8 mouse cellular contexts compared by ENCODE assay signal in the genomic region with DNA sequence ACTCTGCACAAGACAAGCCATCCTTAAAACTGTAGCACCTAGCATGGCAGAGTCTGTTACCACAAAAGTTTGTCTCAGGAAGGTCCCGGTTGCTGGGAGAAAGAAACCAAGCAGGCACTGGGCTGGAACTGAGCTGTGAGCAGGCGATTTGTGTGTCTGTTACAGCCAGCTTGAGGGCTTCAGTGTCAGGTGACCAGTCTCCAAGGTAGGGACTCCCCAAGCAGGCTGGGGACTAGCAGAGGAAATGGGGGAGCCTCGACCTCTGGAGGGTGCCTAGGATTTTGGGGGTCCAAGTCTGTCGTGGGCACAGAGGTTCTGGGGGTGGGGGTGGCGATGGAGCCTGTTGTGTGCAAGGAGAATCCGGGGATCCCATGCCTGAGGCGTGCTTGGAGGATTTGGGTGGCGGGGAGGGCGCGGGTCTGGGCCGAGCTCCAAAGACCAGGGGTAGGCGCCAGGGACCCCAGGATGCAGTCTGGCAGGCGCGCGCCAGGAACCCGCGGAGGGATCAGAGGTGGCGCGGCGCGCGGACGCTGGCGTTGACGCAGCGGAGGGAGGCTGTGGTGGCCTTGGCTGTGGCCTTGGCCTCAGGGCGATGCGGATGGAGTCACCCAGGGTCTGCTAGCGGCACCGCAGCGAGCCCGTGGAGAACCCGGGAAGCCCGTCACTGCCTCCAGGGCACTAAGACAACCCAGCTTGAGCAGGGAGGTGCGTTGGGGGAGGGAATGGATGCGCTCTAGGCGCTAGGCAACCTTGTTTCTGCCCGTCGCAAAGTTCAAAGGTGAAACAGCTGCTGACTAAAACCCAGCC. TPM values are rescaled to one million over a fixed set of nuclear protein-coding genes. Genes with fewer than 3 reads are reported as not detected.
DNase-seq lines count a peak whose midpoint lies in the region; ATAC-seq and TF ChIP-seq lines count a peak whose summit lies in the region.

A gene (plus strand): TSS at position 91 of the 807 bp plus-strand sequence.

- no peaks in the 10 kb centered on the region for H3K36me3 ChIP-seq in E14TG2a.4 (ENCODE audit: insufficient read depth, low read length)
- H3K36me3 ChIP-seq in forebrain, embryonic 13.5 days (ENCODE audit: poor library complexity, severe bottlenecking): no peaks in the 10 kb centered on the region
- no peaks in the 10 kb centered on the region for H3K36me3 ChIP-seq in heart, embryonic 15.5 days
- H3K36me3 ChIP-seq in liver, embryonic 12.5 days: no peaks in the 10 kb centered on the region

- H3K9me3 ChIP-seq in E14TG2a.4 (ENCODE audit: low read length): no peaks in the 10 kb centered on the region; the same call in 1 of the 2 replicates
- no peaks in the 10 kb centered on the region for H3K9me3 ChIP-seq in forebrain, embryonic 13.5 days (replicated peaks)
- no peaks in the 10 kb centered on the region for H3K9me3 ChIP-seq in heart, embryonic 15.5 days (replicated peaks)
- H3K9me3 ChIP-seq in liver, embryonic 12.5 days (replicated peaks): no peaks in the 10 kb centered on the region

- peak; percentile 80 for ATAC-seq in forebrain, embryonic 13.5 days
- peak; percentile 66; the same call in 1 of the 2 replicates for ATAC-seq in heart, embryonic 15.5 days (replicated peaks; ENCODE audit: insufficient number of reproducible peaks, insufficient read depth, low FRiP score, low read depth)
- ATAC-seq in liver, embryonic 12.5 days: 0 out of 2 replicates have a peak, but pooled peaks have one; percentile 51
- ATAC-seq in CD4-positive, CD25-positive, alpha-beta regulatory T cell, adult 4 months: no peak

- no peak for TF ChIP-seq CTCF in E14TG2a.4 (conservative IDR thresholded peaks at IDR 0.05; ENCODE audit: low read length)

- WGBS in forebrain, embryonic 13.5 days: 2% methylated on average over 39 of the region's 39 CpGs
- WGBS in heart, embryonic 15.5 days: 3% methylated on average over 39 of the region's 39 CpGs
- 3% methylated on average over 39 of the region's 39 CpGs for WGBS in liver, embryonic 12.5 days (ENCODE audit: insufficient replicate concordance)

- no peak within 1 kb of the TSS for H3K27ac ChIP-seq in brown adipose tissue, adult 24 weeks (replicated peaks; ENCODE audit: low read depth, low read length)
- no peak within 1 kb of the TSS; the same call in 1 of the 2 replicates for H3K27ac ChIP-seq in forebrain, embryonic 13.5 days
- no peak within 1 kb of the TSS for H3K27ac ChIP-seq in heart, embryonic 15.5 days
- no peak within 1 kb of the TSS for H3K27ac ChIP-seq in liver, embryonic 12.5 days

- peak within 1 kb of the TSS; percentile 74 for H3K4me3 ChIP-seq in E14TG2a.4 (replicated peaks; ENCODE audit: low read length)
- H3K4me3 ChIP-seq in brown adipose tissue, adult 24 weeks (ENCODE audit: insufficient read depth, low read depth, low read length): peak within 1 kb of the TSS; percentile 30; the same call in 1 of the 2 replicates
- peak within 1 kb of the TSS; percentile 45 for H3K4me3 ChIP-seq in forebrain, embryonic 13.5 days
- peak within 1 kb of the TSS; percentile 52 for H3K4me3 ChIP-seq in heart, embryonic 15.5 days
- H3K4me3 ChIP-seq in liver, embryonic 12.5 days: peak within 1 kb of the TSS; percentile 31

- peak; percentile 42 for DNase-seq in kidney, postnatal 10 days
- DNase-seq in retina, postnatal 1 day: peak; percentile 78

- H3K9ac ChIP-seq in forebrain, embryonic 13.5 days: peak within 1 kb of the TSS; percentile 61
- peak within 1 kb of the TSS; percentile 19; the same call in 1 of the 2 replicates for H3K9ac ChIP-seq in heart, embryonic 15.5 days
- H3K9ac ChIP-seq in liver, embryonic 12.5 days: no peak within 1 kb of the TSS

- H3K27me3 ChIP-seq in E14TG2a.4 (ENCODE audit: insufficient read depth, low read length): peaks cover 43% of the 10 kb centered on the region
- peaks cover 26% of the 10 kb centered on the region; the same call in 1 of the 2 replicates for H3K27me3 ChIP-seq in forebrain, embryonic 13.5 days
- H3K27me3 ChIP-seq in heart, embryonic 15.5 days: peaks cover 33% of the 10 kb centered on the region
- H3K27me3 ChIP-seq in liver, embryonic 12.5 days (replicated peaks): peaks cover 28% of the 10 kb centered on the region

- H3K4me2 ChIP-seq in forebrain, embryonic 13.5 days: peak within 1 kb of the TSS; percentile 85
- peak within 1 kb of the TSS; percentile 93 for H3K4me2 ChIP-seq in heart, embryonic 15.5 days
- H3K4me2 ChIP-seq in liver, embryonic 12.5 days: peak within 1 kb of the TSS; percentile 58

- peaks cover 13% of the 10 kb centered on the region for H3K4me1 ChIP-seq in E14TG2a.4 (replicated peaks; ENCODE audit: low read depth, low read length)
- H3K4me1 ChIP-seq in brown adipose tissue, adult 24 weeks (ENCODE audit: control insufficient read depth, insufficient read depth, insufficient read length, low read length): no peaks in the 10 kb centered on the region
- H3K4me1 ChIP-seq in forebrain, embryonic 13.5 days: peaks cover 6% of the 10 kb centered on the region; the same call in 1 of the 2 replicates
- H3K4me1 ChIP-seq in heart, embryonic 15.5 days (replicated peaks): peaks cover 20% of the 10 kb centered on the region
- no peaks in the 10 kb centered on the region for H3K4me1 ChIP-seq in liver, embryonic 12.5 days

RNA-seq across cellular contexts. Expression of the gene that starts here (rescaled TPM):
- polyA plus RNA-seq in brown adipose tissue, adult 24 weeks (2012; ENCODE audit: insufficient read depth, insufficient read length, missing spikeins): 0.79 and 1.9 TPM in 2 replicates
- 1.8 and 2.1 TPM in 2 replicates for polyA plus RNA-seq in forebrain, embryonic 13.5 days (2015; fragmentation: Nextera tagmentation; extraction: Ambion mirVana)
- 1.5 and 1.8 TPM in 2 replicates for polyA plus RNA-seq in heart, embryonic 15.5 days (2015; fragmentation: Nextera tagmentation; extraction: Ambion mirVana)
- polyA plus RNA-seq in liver, embryonic 12.5 days (2016; fragmentation: Nextera tagmentation; extraction: Ambion mirVana): 0.10 and 0.14 TPM in 2 replicates
- polyA plus RNA-seq in CD4-positive, CD25-positive, alpha-beta regulatory T cell, adult 4 months (2017; shearing (Covaris generic)): not detected

Comparison
In these comparisons a context has a peak if more than half of its experiments do, and no peak if none do; other contexts are left out.
1. Peak in ATAC-seq, H3K4me3 ChIP-seq and H3K4me2 ChIP-seq in liver, embryonic 12.5 days; RNA of the gene not detected or under 1 TPM.